15 mouse cellular contexts compared by ENCODE assay signal in genomic region chr15:27341518-27341976, GRCm38 (mm10).
DNase-seq lines count a peak whose midpoint lies in the region; ATAC-seq lines count a peak whose summit lies in the region.
"Had no signal": no experiment of that assay in that cellular context is flagged by ENCODE, and none has a peak within 500 bp of the region (broad histone marks: within the 10 kb centered on the region; RNA-seq: fewer than 3 reads in every experiment).

No protein-coding gene starts in this region.

- H3K4me1 ChIP-seq in neural tube, embryonic 15.5 days, result no peaks in the 10 kb centered on the region
- H3K4me1 ChIP-seq: forebrain, embryonic 15.5 days; heart, embryonic 13.5 days had no signal

- H3K36me3 ChIP-seq in neural tube, embryonic 15.5 days, result no peaks in the 10 kb centered on the region
- H3K36me3 ChIP-seq: forebrain, embryonic 15.5 days; heart, embryonic 13.5 days had no signal

- 75% methylated on average over 5 of the region's 5 CpGs for WGBS in neural tube, embryonic 15.5 days

- no peak overlapping the region for H3K4me3 ChIP-seq in neural tube, embryonic 15.5 days (replicated peaks)
- H3K4me3 ChIP-seq: forebrain, embryonic 15.5 days; heart, embryonic 13.5 days had no signal

- DNase-seq in gastrocnemius, adult 8-10 months (ENCODE audit: low spot score in 2 of 2), result peak; percentile 3 to 38
- DNase-seq in gastrocnemius, postnatal 36 days, result no peak
- DNase-seq in 3134 (ENCODE audit: extremely low read depth, insufficient read length, low spot score), result peak; percentile 48
- DNase-seq in adipocyte (ENCODE audit: low spot score), result peak; percentile 7
- DNase-seq in cerebellum, postnatal 25 days, result peak; percentile 77 to 82
- no peak for DNase-seq in natural killer cell, adult 2 months (ENCODE audit: low spot score in 2 of 2)
- no peak for DNase-seq in frontal cortex, postnatal 10 days (ENCODE audit: low spot score in 2 of 2)
- DNase-seq: spleen, adult 18-20 months had no signal

- intact Hi-C loops in gastrocnemius, postnatal 36 days (cut with DNase I), result no loop called here

- H3K9me3 ChIP-seq in neural tube, embryonic 15.5 days (replicated peaks), result no peaks in the 10 kb centered on the region
- H3K9me3 ChIP-seq: forebrain, embryonic 15.5 days; heart, embryonic 13.5 days had no signal

- H3K9ac ChIP-seq in neural tube, embryonic 15.5 days (replicated peaks), result no peak overlapping the region
- H3K9ac ChIP-seq: forebrain, embryonic 15.5 days; heart, embryonic 13.5 days; hindbrain, embryonic 14.5 days had no signal

- H3K4me2 ChIP-seq in neural tube, embryonic 15.5 days, result no peak overlapping the region
- H3K4me2 ChIP-seq: forebrain, embryonic 15.5 days; heart, embryonic 13.5 days; hindbrain, embryonic 14.5 days; liver, embryonic 11.5 days had no signal

- no peaks in the 10 kb centered on the region for H3K27me3 ChIP-seq in neural tube, embryonic 15.5 days (replicated peaks)
- H3K27me3 ChIP-seq: CH12.LX; forebrain, embryonic 15.5 days; heart, embryonic 13.5 days had no signal

- ATAC-seq in neural tube, embryonic 15.5 days (ENCODE audit: low FRiP score), result no peak
- ATAC-seq: forebrain, embryonic 15.5 days had no signal

- H3K27ac ChIP-seq in neural tube, embryonic 15.5 days (replicated peaks), result no peak overlapping the region
- H3K27ac ChIP-seq: forebrain, embryonic 15.5 days; heart, embryonic 13.5 days; hindbrain, embryonic 14.5 days; kidney, postnatal 0 days had no signal

Comparison
In these comparisons a context has a peak if more than half of its experiments do, and no peak if none do; other contexts are left out.
1. DNase-seq: peak in gastrocnemius, adult 8-10 months (2 of 2), 3134 (single experiment), adipocyte (single experiment) and cerebellum, postnatal 25 days (2 of 2); none in gastrocnemius, postnatal 36 days (0 of 2), natural killer cell, adult 2 months (0 of 2) and frontal cortex, postnatal 10 days (0 of 2).